Mouse (Mus musculus) embryonic facial prominence, embryonic 14.5 days (tissue): ENCODE data around the gene Zfp383. TPM values are rescaled to one million over a fixed set of nuclear protein-coding genes. Genes with fewer than 3 reads are reported as not detected.

Experiments used
- ATAC-seq: fragments of 200-750 bp; cut with Nextera tagmentation; 2 replicates; pipeline ENCODE4 v1.8.0; 2017; ENCODE audit warnings: low read depth, moderate number of reproducible peaks, moderate TSS enrichment
- DNase-seq: peaks from one replicate; pipeline ENCODE4 v3.0.0-alpha.2; 2015; ENCODE audit warnings: low spot score
- H3K27ac ChIP-seq: fragments of 300-500 bp; sonication (generic); replicated peaks from 2 replicates; pipeline ENCODE4 v1.5.1; 2014; ENCODE audit warnings: low read depth, mild to moderate bottlenecking, low read length, moderate library complexity
- H3K27me3 ChIP-seq: fragments of 300-500 bp; sonication (generic); replicated peaks from 2 replicates; pipeline ENCODE4 v1.6.1; 2014; ENCODE audit warnings: low read length; ENCODE audit not compliant: control insufficient read depth, insufficient read depth
- H3K36me3 ChIP-seq: fragments of 300-500 bp; sonication (generic); 2 replicates; pipeline ENCODE4 v1.6.1; 2014; ENCODE audit warnings: low read length, mixed read lengths; ENCODE audit not compliant: control insufficient read depth, insufficient read depth
- H3K4me1 ChIP-seq: fragments of 300-500 bp; sonication (generic); 2 replicates; pipeline ENCODE4 v1.6.1; 2014; ENCODE audit warnings: antibody characterized with exemption, low read length; ENCODE audit not compliant: control insufficient read depth, insufficient read depth
- H3K4me2 ChIP-seq: fragments of 300-500 bp; sonication (generic); 2 replicates; pipeline ENCODE4 v1.6.1; 2014; ENCODE audit warnings: low read depth, mild to moderate bottlenecking, low read length, moderate library complexity, mixed read lengths
- H3K4me3 ChIP-seq: fragments of 300-500 bp; sonication (generic); 2 replicates; pipeline ENCODE4 v1.5.1; 2014; ENCODE audit warnings: low read depth, mild to moderate bottlenecking, low read length
- H3K9ac ChIP-seq: fragments of 300-500 bp; sonication (generic); 2 replicates; pipeline ENCODE4 v1.6.1; 2014; ENCODE audit warnings: low read depth, mild to moderate bottlenecking, low read length, moderate library complexity, mixed read lengths
- H3K9me3 ChIP-seq: fragments of 300-500 bp; sonication (generic); 2 replicates; pipeline ENCODE4 v1.6.1; 2016; ENCODE audit warnings: low read length; ENCODE audit not compliant: control insufficient read depth
- WGBS: fragments of 180-500 bp; shearing (Covaris S2); extraction: QIAGEN DNeasy Blood & Tissue Kit; methylation state at CpG from one replicate; pipeline ENCODE4 v1.1.7; 2014; 5-methylcytosine and 5-hydroxymethylcytosine counted together
- polyA plus RNA-seq: library from polyadenylated mRNA; unstranded; fragments of >200 nt; fragmentation: Nextera tagmentation; extraction: Ambion mirVana; gene quantifications from 2 replicates; pipeline ENCODE4 v1.2.1, GENCODE M21; 2014

Gene Zfp383
- polyA plus RNA-seq, 1 experiment from 2014 or later: 10.1 TPM

- H3K9me3 ChIP-seq: peaks cover 12% of the 10 kb centered on the region
- H3K4me2 ChIP-seq: no peak overlapping the region
- 54% methylated on average over 6 of the region's 6 CpGs for WGBS
- no peaks in the 10 kb centered on the region for H3K4me1 ChIP-seq
- peaks cover 48% of the 10 kb centered on the region for H3K36me3 ChIP-seq
- H3K9ac ChIP-seq: no peak overlapping the region
- DNase-seq: no peak
- H3K27me3 ChIP-seq: no peaks in the 10 kb centered on the region
- ATAC-seq: no peak
- no peak overlapping the region for H3K4me3 ChIP-seq
- H3K27ac ChIP-seq: no peak overlapping the region
Observed at GRCm38 (mm10) chr7:29917371-29918061, 9.5 kb downstream of the Zfp383 start.

- no peak overlapping the region for H3K4me3 ChIP-seq
- WGBS: 77% methylated on average over 4 of the region's 4 CpGs
- no peaks in the 10 kb centered on the region for H3K27me3 ChIP-seq
- H3K9me3 ChIP-seq: peaks cover 12% of the 10 kb centered on the region
- DNase-seq: peak; percentile 35
- H3K27ac ChIP-seq: no peak overlapping the region
- H3K9ac ChIP-seq: no peak overlapping the region
- no peak for ATAC-seq
- no peak overlapping the region for H3K4me2 ChIP-seq
- peaks cover 42% of the 10 kb centered on the region for H3K36me3 ChIP-seq
- H3K4me1 ChIP-seq: no peaks in the 10 kb centered on the region
Observed at GRCm38 (mm10) chr7:29918062-29918453, 10.0 kb downstream of the Zfp383 start.

GRCm38 (mm10) chr7:29921439-29922093 is 13.5 kb downstream of the Zfp383 start:
- Histone ChIP-seq H3K4me1 (no peaks in the 10 kb centered on the region), H3K4me2 (no peak overlapping the region), H3K36me3 (peaks cover 11% of the 10 kb centered on the region), H3K4me3 (no peak overlapping the region), H3K9ac (no peak overlapping the region), H3K9me3 (no peaks in the 10 kb centered on the region), H3K27ac (no peak overlapping the region), H3K27me3 (no peaks in the 10 kb centered on the region)
- 78% methylated on average over 6 of the region's 6 CpGs for WGBS
- DNase-seq (no peak), ATAC-seq (no peak)

- Histone ChIP-seq H3K9ac (no peak overlapping the region), H3K27ac (no peak overlapping the region), H3K27me3 (no peaks in the 10 kb centered on the region), H3K9me3 (no peaks in the 10 kb centered on the region), H3K4me1 (no peaks in the 10 kb centered on the region), H3K36me3 (no peaks in the 10 kb centered on the region), H3K4me2 (no peak overlapping the region), H3K4me3 (no peak overlapping the region)
- DNase-seq: no peak
- 17% methylated on average over 2 of the region's 2 CpGs for WGBS
- ATAC-seq: no peak
Observed at GRCm38 (mm10) chr7:29922780-29923179, 14.8 kb downstream of the Zfp383 start.

GRCm38 (mm10) chr7:29938856-29939255 is 30.8 kb downstream of the Zfp383 start:
- Histone ChIP-seq H3K4me1 (no peaks in the 10 kb centered on the region), H3K36me3 (peaks cover 71% of the 10 kb centered on the region), H3K9me3 (no peaks in the 10 kb centered on the region), H3K27me3 (no peaks in the 10 kb centered on the region), H3K4me3 (no peak overlapping the region), H3K27ac (no peak overlapping the region), H3K9ac (no peak overlapping the region), H3K4me2 (no peak overlapping the region)
- no peak for DNase-seq
- no peak for ATAC-seq
- 70% methylated on average over 6 of the region's 6 CpGs for WGBS

GRCm38 (mm10) chr7:29941027-29941426 is 33.0 kb downstream of the Zfp383 start:
- 85% methylated on average over 11 of the region's 11 CpGs for WGBS
- Histone ChIP-seq H3K27ac (no peak overlapping the region), H3K9me3 (no peaks in the 10 kb centered on the region), H3K4me1 (no peaks in the 10 kb centered on the region), H3K9ac (no peak overlapping the region), H3K27me3 (no peaks in the 10 kb centered on the region), H3K4me3 (no peak overlapping the region), H3K36me3 (peaks cover 55% of the 10 kb centered on the region), H3K4me2 (no peak overlapping the region)
- ATAC-seq: no peak
- peak; percentile 1 for DNase-seq

- 52% methylated on average over 2 of the region's 2 CpGs for WGBS
- H3K27ac ChIP-seq: no peak overlapping the region
- H3K36me3 ChIP-seq: peaks cover 44% of the 10 kb centered on the region
- H3K9ac ChIP-seq: no peak overlapping the region
- DNase-seq (no peak), ATAC-seq (no peak)
- no peak overlapping the region for H3K4me3 ChIP-seq
- no peaks in the 10 kb centered on the region for H3K9me3 ChIP-seq
- H3K4me1 ChIP-seq: no peaks in the 10 kb centered on the region
- H3K4me2 ChIP-seq: no peak overlapping the region
- no peaks in the 10 kb centered on the region for H3K27me3 ChIP-seq
Observed at GRCm38 (mm10) chr7:29942740-29943139, 34.7 kb downstream of the Zfp383 start.

GRCm38 (mm10) chr7:29943720-29944119 is 35.7 kb downstream of the Zfp383 start:
- ATAC-seq: no peak
- H3K4me2 ChIP-seq: no peak overlapping the region

GRCm38 (mm10) chr7:29944201-29944600 is 36.2 kb downstream of the Zfp383 start:
- Histone ChIP-seq H3K27me3 (no peaks in the 10 kb centered on the region), H3K4me1 (no peaks in the 10 kb centered on the region), H3K4me3 (no peak overlapping the region), H3K36me3 (peaks cover 50% of the 10 kb centered on the region), H3K4me2 (no peak overlapping the region), H3K9ac (no peak overlapping the region), H3K9me3 (no peaks in the 10 kb centered on the region), H3K27ac (no peak overlapping the region)
- DNase-seq (no peak), ATAC-seq (no peak)
- 77% methylated on average over 2 of the region's 2 CpGs for WGBS

More at GRCm38 (mm10) chr7:29943720-29944119, 35.7 kb downstream of the Zfp383 start:
- H3K36me3 ChIP-seq: peaks cover 47% of the 10 kb centered on the region
- no peak overlapping the region for H3K9ac ChIP-seq
- no peaks in the 10 kb centered on the region for H3K27me3 ChIP-seq
- 75% methylated on average over 2 of the region's 2 CpGs for whole genome bisulfite sequencing
- DNase-seq: no peak
- H3K9me3 ChIP-seq: no peaks in the 10 kb centered on the region
- no peaks in the 10 kb centered on the region for H3K4me1 ChIP-seq
- no peak overlapping the region for H3K4me3 ChIP-seq
- no peak overlapping the region for H3K27ac ChIP-seq
